25 mouse cellular contexts compared by ENCODE assay signal in the genomic region with DNA sequence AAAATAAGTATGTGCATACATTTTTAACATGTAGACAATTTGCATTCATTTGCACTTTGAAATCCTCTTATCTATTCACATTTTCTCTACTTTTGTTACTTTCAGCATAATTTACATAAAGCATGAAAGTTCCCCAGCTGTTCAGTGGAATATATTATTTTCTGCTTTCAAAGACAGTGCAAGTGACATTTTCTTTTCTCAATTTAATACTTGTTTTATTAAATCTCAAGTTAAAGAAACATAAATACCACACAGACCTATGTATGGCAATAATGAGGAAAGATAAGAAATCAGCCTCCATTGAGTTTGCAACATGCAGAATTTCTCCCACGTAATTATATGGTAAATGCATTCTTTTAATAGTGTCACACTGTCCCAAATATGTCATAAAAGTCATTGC.
DNase-seq lines count a peak whose midpoint lies in the region; ATAC-seq lines count a peak whose summit lies in the region.
"Had no signal": no experiment of that assay in that cellular context is flagged by ENCODE, and none has a peak within 500 bp of the region (broad histone marks: within the 10 kb centered on the region; RNA-seq: fewer than 3 reads in every experiment).

No protein-coding gene starts in this region.

- 56% methylated on average over 1 of the region's 1 CpGs for WGBS in forebrain, embryonic 15.5 days
- 70% methylated on average over 1 of the region's 1 CpGs for WGBS in forebrain, embryonic 11.5 days
- WGBS in midbrain, embryonic 15.5 days, result 37% methylated on average over 1 of the region's 1 CpGs
- WGBS in midbrain, embryonic 10.5 days, result 82% methylated on average over 1 of the region's 1 CpGs
- 45% methylated on average over 1 of the region's 1 CpGs for WGBS in forebrain, embryonic 16.5 days

- H3K27me3 ChIP-seq in forebrain, embryonic 15.5 days, result no peaks in the 10 kb centered on the region
- H3K27me3 ChIP-seq in forebrain, embryonic 11.5 days (ENCODE audit: control insufficient read depth, insufficient read depth, low read length), result no peaks in the 10 kb centered on the region
- H3K27me3 ChIP-seq in midbrain, embryonic 15.5 days (replicated peaks), result no peaks in the 10 kb centered on the region
- H3K27me3 ChIP-seq in midbrain, embryonic 10.5 days (ENCODE audit: low read depth, poor library complexity, severe bottlenecking), result no peaks in the 10 kb centered on the region
- H3K27me3 ChIP-seq in forebrain, embryonic 16.5 days (replicated peaks; ENCODE audit: control insufficient read depth, insufficient read depth, low read length), result no peaks in the 10 kb centered on the region
- H3K27me3 ChIP-seq: embryonic facial prominence, embryonic 12.5 days; embryonic facial prominence, embryonic 15.5 days; heart, embryonic 13.5 days had no signal

- no peaks in the 10 kb centered on the region for H3K36me3 ChIP-seq in forebrain, embryonic 15.5 days
- no peaks in the 10 kb centered on the region for H3K36me3 ChIP-seq in forebrain, embryonic 11.5 days (ENCODE audit: control insufficient read depth, insufficient read depth, low read length)
- no peaks in the 10 kb centered on the region for H3K36me3 ChIP-seq in midbrain, embryonic 15.5 days (replicated peaks)
- H3K36me3 ChIP-seq in midbrain, embryonic 10.5 days, result no peaks in the 10 kb centered on the region
- no peaks in the 10 kb centered on the region for H3K36me3 ChIP-seq in forebrain, embryonic 16.5 days (ENCODE audit: control insufficient read depth, insufficient read depth)
- H3K36me3 ChIP-seq: embryonic facial prominence, embryonic 12.5 days; embryonic facial prominence, embryonic 15.5 days; heart, embryonic 10.5 days; heart, embryonic 13.5 days had no signal

- DNase-seq in forebrain, embryonic 11.5 days (ENCODE audit: low spot score), result no peak
- DNase-seq in midbrain, embryonic 10.5 days (ENCODE audit: low spot score), result no peak
- no peak for DNase-seq in left cerebral cortex, adult 11 months (ENCODE audit: low spot score)
- DNase-seq: adrenal gland, adult 2 months; adrenal gland, postnatal 14 days; cerebellum, adult 18-20 months; cerebellum, adult 9-10 months; cerebellum, postnatal 14 days; gastrocnemius, postnatal 36 days; heart, adult 2 months; heart, postnatal 14 days; heart, postnatal 4 days; kidney, adult 18-20 months had no signal

- H3K9ac ChIP-seq in forebrain, embryonic 15.5 days (replicated peaks), result no peak overlapping the region
- no peak overlapping the region for H3K9ac ChIP-seq in forebrain, embryonic 11.5 days (ENCODE audit: low read length)
- H3K9ac ChIP-seq in midbrain, embryonic 15.5 days, result no peak overlapping the region
- no peak overlapping the region for H3K9ac ChIP-seq in forebrain, embryonic 16.5 days (replicated peaks; ENCODE audit: low read depth, low read length)
- H3K9ac ChIP-seq: embryonic facial prominence, embryonic 12.5 days; embryonic facial prominence, embryonic 15.5 days; heart, embryonic 13.5 days; hindbrain, embryonic 14.5 days had no signal

- H3K4me2 ChIP-seq in forebrain, embryonic 15.5 days (replicated peaks), result no peak overlapping the region
- H3K4me2 ChIP-seq in forebrain, embryonic 11.5 days (ENCODE audit: low read depth, low read length, severe bottlenecking), result no peak overlapping the region
- no peak overlapping the region for H3K4me2 ChIP-seq in midbrain, embryonic 15.5 days
- H3K4me2 ChIP-seq in forebrain, embryonic 16.5 days (ENCODE audit: low read length), result no peak overlapping the region
- H3K4me2 ChIP-seq: embryonic facial prominence, embryonic 12.5 days; embryonic facial prominence, embryonic 15.5 days; heart, embryonic 13.5 days; hindbrain, embryonic 14.5 days had no signal

- no peaks in the 10 kb centered on the region for H3K9me3 ChIP-seq in forebrain, embryonic 15.5 days
- H3K9me3 ChIP-seq in forebrain, embryonic 11.5 days (ENCODE audit: control insufficient read depth, low read length), result no peaks in the 10 kb centered on the region
- no peaks in the 10 kb centered on the region for H3K9me3 ChIP-seq in midbrain, embryonic 15.5 days
- H3K9me3 ChIP-seq in midbrain, embryonic 10.5 days (replicated peaks), result no peaks in the 10 kb centered on the region
- no peaks in the 10 kb centered on the region for H3K9me3 ChIP-seq in forebrain, embryonic 16.5 days (ENCODE audit: control insufficient read depth, low read length)
- H3K9me3 ChIP-seq: embryonic facial prominence, embryonic 12.5 days; embryonic facial prominence, embryonic 15.5 days; heart, embryonic 10.5 days; heart, embryonic 13.5 days had no signal

- H3K27ac ChIP-seq in forebrain, embryonic 15.5 days (replicated peaks), result no peak overlapping the region
- no peak overlapping the region for H3K27ac ChIP-seq in forebrain, embryonic 11.5 days (ENCODE audit: low read depth, low read length)
- no peak overlapping the region for H3K27ac ChIP-seq in midbrain, embryonic 15.5 days
- no peak overlapping the region for H3K27ac ChIP-seq in midbrain, embryonic 10.5 days (replicated peaks)
- no peak overlapping the region for H3K27ac ChIP-seq in forebrain, embryonic 16.5 days (ENCODE audit: low read length)
- H3K27ac ChIP-seq: embryonic facial prominence, embryonic 12.5 days; embryonic facial prominence, embryonic 15.5 days; heart, adult 2 months; heart, embryonic 10.5 days; heart, embryonic 13.5 days; hindbrain, embryonic 14.5 days; hindbrain, postnatal 0 days had no signal

- no peak overlapping the region for H3K4me3 ChIP-seq in forebrain, embryonic 15.5 days
- H3K4me3 ChIP-seq in forebrain, embryonic 11.5 days (ENCODE audit: low read depth, low read length), result no peak overlapping the region
- no peak overlapping the region for H3K4me3 ChIP-seq in midbrain, embryonic 15.5 days
- H3K4me3 ChIP-seq in midbrain, embryonic 10.5 days, result no peak overlapping the region
- no peak overlapping the region for H3K4me3 ChIP-seq in forebrain, embryonic 16.5 days (replicated peaks; ENCODE audit: low read length)
- H3K4me3 ChIP-seq: embryonic facial prominence, embryonic 12.5 days; embryonic facial prominence, embryonic 15.5 days; heart, adult 2 months; heart, embryonic 10.5 days; heart, embryonic 13.5 days had no signal

- ATAC-seq in forebrain, embryonic 15.5 days (replicated peaks), result peak; percentile 69; the same call in 1 of the 2 replicates
- no peak for ATAC-seq in forebrain, embryonic 11.5 days (replicated peaks; ENCODE audit: low FRiP score)
- ATAC-seq in midbrain, embryonic 15.5 days (replicated peaks), result 0 out of 2 replicates have a peak, but pooled peaks have one; percentile 42
- peak; percentile 64 for ATAC-seq in forebrain, embryonic 16.5 days
- ATAC-seq: CD4-positive, CD25-positive, alpha-beta regulatory T cell, adult 4 months; hindbrain, postnatal 0 days; inflammation-experienced regulatory T-cells, adult 6 months; intestine, embryonic 16.5 days had no signal

- no peaks in the 10 kb centered on the region for H3K4me1 ChIP-seq in forebrain, embryonic 15.5 days
- H3K4me1 ChIP-seq in forebrain, embryonic 11.5 days (replicated peaks; ENCODE audit: control insufficient read depth, insufficient read depth, low read length), result no peaks in the 10 kb centered on the region
- no peaks in the 10 kb centered on the region for H3K4me1 ChIP-seq in midbrain, embryonic 15.5 days
- no peaks in the 10 kb centered on the region for H3K4me1 ChIP-seq in midbrain, embryonic 10.5 days
- no peaks in the 10 kb centered on the region for H3K4me1 ChIP-seq in forebrain, embryonic 16.5 days (replicated peaks; ENCODE audit: control insufficient read depth, insufficient read depth, low read length)
- H3K4me1 ChIP-seq: embryonic facial prominence, embryonic 12.5 days; embryonic facial prominence, embryonic 15.5 days; heart, embryonic 10.5 days; heart, embryonic 13.5 days had no signal
